Mouse (Mus musculus) cerebellum, postnatal 14 days (tissue): Measurements from ENCODE around the gene Rassf7.
"Not testable (repeated sequence)": the region's sequence is repeated elsewhere in the genome, so short reads cannot be mapped to it uniquely, and the experiment has no call there.

ENCODE experiments used
- DNase-seq, 2 experiments: peaks; one replicate each; pipeline ENCODE4 v3.0.0; 2021; ENCODE audit warnings: mixed read lengths in 2 of 2

Gene Rassf7

DNA sequence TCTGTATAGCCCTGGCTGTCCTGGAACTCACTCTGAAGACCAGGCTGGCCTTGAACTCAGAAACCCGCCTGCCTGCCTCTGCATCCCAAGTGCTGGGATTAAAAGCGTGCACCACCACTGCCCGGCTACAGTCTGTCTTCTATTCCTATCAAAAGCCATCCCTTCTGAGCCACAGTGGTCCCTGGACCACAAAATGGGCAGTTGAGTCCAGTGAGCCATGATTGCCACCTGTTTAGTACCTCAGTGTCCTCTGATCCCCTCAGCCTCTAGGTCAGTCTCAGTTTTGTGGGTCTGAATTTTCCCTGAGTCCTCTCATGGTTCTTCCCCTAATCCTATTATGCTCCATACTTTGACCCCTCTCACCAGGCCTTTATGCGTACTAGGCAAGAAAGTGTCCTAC, 12.1 kb downstream of the Rassf7 start:
- DNase-seq = no peak

GRCm38 (mm10) chr7:141228279-141229067, 12.8 kb downstream of the Rassf7 start, which contains the start of gene Phrf1:
Gene Phrf1 (plus strand): TSS chr7:141228784.
- DNase-seq = peak; percentile 98 to 99

GRCm38 (mm10) chr7:141229702-141230101, 14.0 kb downstream of the Rassf7 start:
- DNase-seq = no peak

DNA sequence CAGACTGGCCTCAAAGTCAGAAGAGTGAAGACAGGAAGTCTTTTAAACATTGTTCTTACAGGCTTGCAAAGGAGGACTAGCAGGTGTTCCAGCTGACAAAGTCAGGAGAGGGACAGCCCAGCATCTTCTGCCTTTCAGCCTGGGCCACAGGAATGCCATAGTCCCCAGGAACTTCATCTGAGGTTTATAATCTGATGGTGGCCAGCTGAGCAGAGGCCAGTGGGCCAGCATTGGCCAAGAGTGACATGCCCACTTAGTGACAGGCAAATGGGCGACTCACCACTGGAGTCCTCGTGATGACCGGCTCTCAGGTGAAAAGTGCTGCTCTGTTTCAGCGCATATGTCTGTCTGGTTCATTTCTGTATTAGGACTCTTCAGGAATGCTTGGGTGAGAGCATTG, 14.9 kb downstream of the Rassf7 start:
- DNase-seq = no peak

- peak; percentile 51 to 68 for DNase-seq
Measured at GRCm38 (mm10) chr7:141231111-141231510, 15.5 kb downstream of the Rassf7 start.

DNA sequence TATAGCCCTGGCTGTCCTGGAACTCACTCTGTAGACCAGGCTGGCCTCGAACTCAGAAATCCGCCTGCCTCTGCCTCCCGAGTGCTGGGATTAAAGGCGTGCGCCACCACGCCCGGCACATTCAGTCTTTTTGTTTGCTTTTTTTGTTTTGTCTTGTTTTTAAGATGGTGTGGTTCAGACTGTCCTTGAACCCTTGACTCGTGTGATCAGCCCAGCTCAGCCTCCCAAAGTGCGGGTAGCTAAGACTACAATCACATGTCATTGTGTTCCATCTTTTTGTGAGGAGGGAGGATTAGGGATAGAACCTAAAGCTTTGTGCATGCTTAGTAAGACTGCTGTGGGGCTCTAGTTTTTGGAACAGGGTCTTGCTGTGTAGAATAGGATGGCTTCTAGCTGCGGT, 15.9 kb downstream of the Rassf7 start:
- no peak for DNase-seq

GRCm38 (mm10) chr7:141250486-141250885, 34.8 kb downstream of the Rassf7 start:
- DNase-seq = not testable (repeated sequence)

- DNase-seq = no peak
Measured at GRCm38 (mm10) chr7:141256159-141256558, 40.5 kb downstream of the Rassf7 start.

DNA sequence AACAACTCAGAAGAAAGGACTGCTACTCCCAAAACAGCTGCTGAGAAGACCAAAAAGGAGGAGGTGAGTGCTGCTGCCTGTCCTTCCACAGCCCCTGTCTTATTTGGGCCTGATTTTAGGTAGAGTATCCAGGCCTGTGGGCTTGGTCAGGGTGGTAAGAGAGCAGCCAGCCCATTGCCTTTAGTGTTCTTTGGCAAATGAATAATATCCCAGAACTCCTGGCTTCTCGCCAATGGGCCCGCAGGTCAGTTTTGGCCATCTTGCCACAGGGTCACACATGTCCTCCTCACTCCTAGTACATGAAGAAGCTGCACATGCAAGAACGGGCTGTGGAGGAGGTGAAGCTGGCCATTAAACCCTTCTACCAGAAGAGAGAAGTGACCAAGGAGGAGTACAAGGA, 45.8 kb downstream of the Rassf7 start:
- peak; percentile 44 to 48 for DNase-seq

GRCm38 (mm10) chr7:141263640-141264039, 48.0 kb downstream of the Rassf7 start:
- no peak for DNase-seq

GRCm38 (mm10) chr7:141264041-141264700, 48.5 kb downstream of the Rassf7 start:
- no peak for DNase-seq

DNA sequence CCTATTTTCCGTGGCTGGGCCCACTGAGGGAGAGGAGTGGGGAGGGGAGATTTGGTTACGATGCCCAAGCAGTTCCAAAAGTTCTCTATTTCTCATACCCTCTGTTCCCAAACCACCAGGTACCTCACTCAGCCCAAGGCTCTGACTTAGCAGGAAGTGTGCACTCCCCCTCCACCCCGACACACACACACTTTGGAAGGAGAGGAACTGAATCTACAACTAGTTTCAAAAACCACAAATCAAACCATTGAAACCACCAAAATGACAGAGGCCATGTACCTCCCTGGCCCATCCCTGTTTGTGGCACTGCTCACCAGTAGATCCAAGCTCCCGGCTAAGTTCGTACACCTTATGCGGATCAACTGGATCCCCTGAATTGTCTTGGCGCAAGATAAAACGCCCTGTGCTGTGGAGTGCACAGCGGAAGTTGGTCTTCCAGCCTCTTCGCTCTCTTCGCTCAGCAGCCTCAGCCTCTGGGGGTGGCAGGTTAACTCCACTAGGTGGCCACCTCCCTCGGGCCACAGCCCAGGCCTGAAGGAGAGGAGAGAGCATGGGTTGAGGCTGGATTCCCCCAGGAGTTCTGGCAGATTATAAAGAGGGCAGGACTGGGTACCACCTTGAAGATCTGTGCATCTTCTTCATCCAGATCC, 49.2 kb downstream of the Rassf7 start:
- peak; percentile 37 for DNase-seq

GRCm38 (mm10) chr7:141265411-141265738, 49.7 kb downstream of the Rassf7 start:
- DNase-seq = no peak

DNA sequence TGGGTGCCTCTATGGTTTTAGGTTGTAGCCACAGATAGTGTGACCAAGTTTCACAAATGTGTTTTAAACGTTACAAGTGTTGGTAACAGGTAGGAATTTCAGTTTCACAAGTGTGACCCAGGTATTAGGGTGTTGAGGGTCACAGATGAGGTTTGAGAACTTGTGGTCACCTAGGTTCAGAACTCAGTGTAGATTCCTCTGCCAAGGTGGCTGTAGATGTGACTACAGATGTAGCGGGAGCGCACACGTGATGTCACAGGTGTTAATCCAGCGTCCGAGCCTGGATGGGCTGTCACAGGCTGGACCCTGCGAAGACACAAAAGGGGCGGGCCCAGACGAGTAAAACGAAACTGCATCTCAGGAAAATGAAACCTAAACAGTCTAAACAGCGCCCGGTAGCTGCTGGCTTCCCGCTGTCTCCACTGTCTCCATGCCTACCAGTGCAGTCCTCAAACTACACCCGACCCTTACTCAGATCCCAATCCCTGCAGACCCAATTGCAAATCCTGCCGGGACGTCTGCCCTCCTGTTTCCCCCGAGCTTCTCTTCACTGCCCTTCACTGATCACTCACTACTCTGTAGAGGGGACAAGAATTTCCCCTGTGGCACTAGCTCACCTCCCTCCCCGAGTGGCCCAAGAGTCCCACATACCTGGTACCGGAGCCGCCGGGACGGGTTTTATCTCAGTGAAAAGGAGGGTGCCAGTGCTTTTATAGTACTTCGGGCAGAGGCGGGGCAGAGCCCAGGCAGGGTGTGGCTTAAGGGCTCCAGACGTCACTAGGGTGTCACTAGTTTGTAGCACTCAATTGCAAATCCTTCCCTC, 50.3 kb downstream of the Rassf7 start, which contains the start of gene Irf7:
Irf7 (minus strand) TSS at position 743 of the 823 bp plus-strand sequence.
- peak in 1 of 2 experiments; percentile 25 for DNase-seq
